Mouse (Mus musculus) kidney, embryonic 16.5 days (tissue): ENCODE measurements at regions not wholly inside any gene's neighbourhood (a gene's known extent, or its start where the extent isn't known, plus 50 kb on each side); places are given as distances from the start of the nearest gene placed in this dataset.

Experiments
- ATAC-seq: fragments of 200-750 bp; cut with Nextera tagmentation; 2 replicates; pipeline ENCODE4 v1.8.0; 2017; ENCODE audit warnings: moderate TSS enrichment; ENCODE audit not compliant: low FRiP score, low TSS enrichment
- H3K27ac ChIP-seq: fragments of 300-500 bp; sonication (generic); 2 replicates; pipeline ENCODE4 v1.5.1; 2014; ENCODE audit warnings: low read length
- H3K27me3 ChIP-seq: fragments of 300-500 bp; sonication (generic); 2 replicates; pipeline ENCODE4 v1.6.1; 2014; ENCODE audit warnings: low read length, control low read depth, mixed read lengths; ENCODE audit not compliant: insufficient read depth
- H3K36me3 ChIP-seq: fragments of 300-500 bp; sonication (generic); 2 replicates; pipeline ENCODE4 v1.6.1; 2014; ENCODE audit warnings: low read length, control low read depth, mixed read lengths; ENCODE audit not compliant: insufficient read depth
- H3K4me1 ChIP-seq: fragments of 300-500 bp; sonication (generic); 2 replicates; pipeline ENCODE4 v1.6.1; 2014; ENCODE audit warnings: low read length, control low read depth, mixed read lengths; ENCODE audit not compliant: insufficient read depth
- H3K4me2 ChIP-seq: fragments of 300-500 bp; sonication (generic); replicated peaks from 2 replicates; pipeline ENCODE4 v1.6.1; 2014; ENCODE audit warnings: low read depth, low read length
- H3K4me3 ChIP-seq: fragments of 300-500 bp; sonication (generic); 2 replicates; pipeline ENCODE4 v1.5.1; 2014; ENCODE audit warnings: mild to moderate bottlenecking, low read length
- H3K9ac ChIP-seq: fragments of 300-500 bp; sonication (generic); replicated peaks from 2 replicates; pipeline ENCODE4 v1.6.1; 2014; ENCODE audit warnings: low read length
- H3K9me3 ChIP-seq: fragments of 300-500 bp; sonication (generic); 2 replicates; pipeline ENCODE4 v1.6.1; 2016; ENCODE audit warnings: low read length, control low read depth
- WGBS: fragments of 180-500 bp; shearing (Covaris S2); extraction: QIAGEN DNeasy Blood & Tissue Kit; methylation state at CpG from one replicate; pipeline ENCODE4 v1.1.7; 2014; 5-methylcytosine and 5-hydroxymethylcytosine counted together

DNA sequence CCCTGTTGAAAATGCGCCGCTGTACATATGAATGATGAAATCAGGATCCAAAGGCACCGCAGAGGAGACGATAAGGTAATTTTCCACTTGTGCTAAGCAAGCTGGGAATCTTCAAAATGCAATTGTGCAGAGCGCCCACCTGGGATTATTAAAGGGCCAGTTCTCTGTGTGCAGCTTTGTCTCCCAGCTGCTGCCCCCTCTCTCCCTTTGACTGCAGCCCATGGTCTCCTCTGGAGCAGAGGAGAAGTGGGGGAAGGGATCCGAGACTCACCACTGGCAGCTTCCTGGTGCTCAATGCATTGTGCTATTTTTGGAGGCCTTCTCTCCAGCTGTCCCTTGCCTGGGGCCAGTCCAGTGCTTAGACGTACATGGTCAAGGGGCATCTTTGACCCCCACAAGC lies 127.1 kb downstream of the Chst1 start:
- H3K9me3 ChIP-seq: no peaks in the 10 kb centered on the region
- WGBS: 75% methylated on average over 7 of the region's 7 CpGs
- no peaks in the 10 kb centered on the region for H3K36me3 ChIP-seq
- H3K9ac ChIP-seq: no peak overlapping the region
- H3K27ac ChIP-seq: no peak overlapping the region
- no peaks in the 10 kb centered on the region for H3K27me3 ChIP-seq
- no peak overlapping the region for H3K4me2 ChIP-seq
- no peak overlapping the region for H3K4me3 ChIP-seq
- H3K4me1 ChIP-seq: peaks cover 8% of the 10 kb centered on the region; the same call in 1 of the 2 replicates
- ATAC-seq: peak; percentile 70

DNA sequence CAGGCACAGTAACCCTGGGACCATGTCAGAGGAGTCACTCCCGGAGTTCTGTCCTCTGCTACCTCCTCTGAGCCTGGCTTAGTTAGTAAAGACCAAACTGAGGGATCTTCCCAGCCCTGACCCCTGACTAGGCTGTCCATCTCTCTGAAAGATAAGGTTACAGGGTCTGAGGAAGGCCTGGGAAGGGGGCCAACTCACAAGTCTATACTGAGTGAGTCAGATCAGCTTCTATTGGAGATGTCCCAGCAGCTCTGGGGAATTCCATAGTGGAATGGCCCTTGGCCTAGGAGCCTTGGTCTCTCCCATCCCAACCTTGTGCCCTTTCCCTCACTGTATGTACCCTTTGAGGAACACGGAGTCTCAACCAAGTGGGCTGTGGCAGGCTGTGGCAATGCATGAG lies 127.7 kb downstream of the Chst1 start:
- H3K27ac ChIP-seq: no peak overlapping the region
- peak; percentile 27; the same call in 1 of the 2 replicates for ATAC-seq
- H3K4me2 ChIP-seq: no peak overlapping the region
- no peak overlapping the region for H3K9ac ChIP-seq
- no peaks in the 10 kb centered on the region for H3K36me3 ChIP-seq
- H3K4me3 ChIP-seq: no peak overlapping the region
- no peaks in the 10 kb centered on the region for H3K9me3 ChIP-seq
- WGBS: 76% methylated on average over 2 of the region's 2 CpGs
- H3K4me1 ChIP-seq: peaks cover 8% of the 10 kb centered on the region; the same call in 1 of the 2 replicates
- no peaks in the 10 kb centered on the region for H3K27me3 ChIP-seq

DNA sequence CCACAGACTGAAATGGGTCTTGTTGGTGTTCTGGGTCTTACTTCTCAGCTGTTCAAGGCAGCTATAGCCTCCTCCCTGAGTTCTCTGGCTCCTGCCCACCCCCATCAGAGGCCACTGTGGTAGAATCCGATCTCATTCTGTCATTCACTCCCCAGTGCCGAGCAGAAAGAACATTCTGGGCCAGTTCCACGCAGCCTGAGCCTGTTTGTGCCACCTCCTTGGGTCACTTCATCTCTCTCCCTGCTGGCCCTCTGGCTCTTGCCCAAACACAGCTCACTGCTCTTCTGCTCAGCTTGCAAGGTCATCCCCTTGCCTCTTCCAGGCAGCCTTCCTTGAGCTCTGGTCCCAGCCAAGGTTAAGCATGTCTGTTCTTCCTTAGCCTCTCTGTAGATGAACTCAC lies 128.9 kb downstream of the Chst1 start:
- no peaks in the 10 kb centered on the region for H3K27me3 ChIP-seq
- no peak overlapping the region for H3K4me2 ChIP-seq
- no peak for ATAC-seq
- H3K9me3 ChIP-seq: no peaks in the 10 kb centered on the region
- H3K4me3 ChIP-seq: no peak overlapping the region
- no peak overlapping the region for H3K27ac ChIP-seq
- H3K36me3 ChIP-seq: no peaks in the 10 kb centered on the region
- no peak overlapping the region for H3K9ac ChIP-seq
- peaks cover 8% of the 10 kb centered on the region; the same call in 1 of the 2 replicates for H3K4me1 ChIP-seq
- WGBS: 60% methylated on average over 3 of the region's 3 CpGs

DNA sequence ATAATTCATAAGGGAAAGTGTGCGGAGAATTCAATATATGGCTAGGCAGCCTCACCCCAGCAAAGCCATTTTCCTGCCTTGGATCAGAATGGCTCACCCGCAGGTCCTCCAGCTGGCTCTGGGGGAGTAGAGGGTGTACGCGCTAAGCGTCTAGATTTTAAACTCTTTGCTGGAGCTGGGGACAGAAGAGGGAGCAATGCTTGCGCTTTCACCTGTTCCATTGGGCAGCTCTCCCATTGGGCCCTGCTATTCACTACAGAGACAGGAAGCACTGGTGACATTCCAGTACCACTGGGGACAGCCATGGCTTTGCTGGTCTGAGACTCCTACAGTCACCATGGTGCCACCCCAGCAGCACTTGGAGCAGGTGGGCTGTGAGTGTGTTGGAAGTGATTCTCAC lies 130.9 kb downstream of the Chst1 start:
- H3K4me2 ChIP-seq: no peak overlapping the region
- no peaks in the 10 kb centered on the region for H3K27me3 ChIP-seq
- no peak overlapping the region for H3K27ac ChIP-seq
- H3K36me3 ChIP-seq: no peaks in the 10 kb centered on the region
- no peaks in the 10 kb centered on the region for H3K9me3 ChIP-seq
- ATAC-seq: no peak
- peaks cover 8% of the 10 kb centered on the region; the same call in 1 of the 2 replicates for H3K4me1 ChIP-seq
- H3K4me3 ChIP-seq: no peak overlapping the region
- no peak overlapping the region for H3K9ac ChIP-seq
- WGBS: 85% methylated on average over 6 of the region's 6 CpGs

DNA sequence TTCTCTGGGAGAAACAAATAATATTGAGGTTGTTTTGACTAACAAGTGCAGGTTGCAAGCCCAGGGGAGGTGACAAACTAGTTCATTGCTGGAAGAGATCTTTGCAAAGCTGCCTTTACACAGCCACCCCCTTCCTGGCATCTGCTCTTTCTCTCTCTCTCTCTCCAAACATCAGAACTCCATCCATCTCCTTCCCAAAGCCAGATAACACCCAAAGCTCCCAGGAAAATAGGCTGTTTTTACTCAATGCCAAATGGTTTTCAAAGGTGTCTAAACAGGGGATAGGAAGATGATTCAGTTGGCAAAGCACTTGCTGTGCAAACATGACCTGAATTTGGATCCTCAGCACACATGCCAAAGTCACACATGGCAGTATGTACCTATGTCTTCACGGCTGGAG lies 133.9 kb downstream of the Chst1 start:
- Histone ChIP-seq H3K27me3 (no peaks in the 10 kb centered on the region), H3K9ac (no peak overlapping the region), H3K36me3 (no peaks in the 10 kb centered on the region), H3K4me2 (no peak overlapping the region), H3K27ac (no peak overlapping the region), H3K4me3 (no peak overlapping the region), H3K9me3 (no peaks in the 10 kb centered on the region), H3K4me1 (no peaks in the 10 kb centered on the region)
- 80% methylated on average over 1 of the region's 1 CpGs for WGBS
- ATAC-seq: no peak

DNA sequence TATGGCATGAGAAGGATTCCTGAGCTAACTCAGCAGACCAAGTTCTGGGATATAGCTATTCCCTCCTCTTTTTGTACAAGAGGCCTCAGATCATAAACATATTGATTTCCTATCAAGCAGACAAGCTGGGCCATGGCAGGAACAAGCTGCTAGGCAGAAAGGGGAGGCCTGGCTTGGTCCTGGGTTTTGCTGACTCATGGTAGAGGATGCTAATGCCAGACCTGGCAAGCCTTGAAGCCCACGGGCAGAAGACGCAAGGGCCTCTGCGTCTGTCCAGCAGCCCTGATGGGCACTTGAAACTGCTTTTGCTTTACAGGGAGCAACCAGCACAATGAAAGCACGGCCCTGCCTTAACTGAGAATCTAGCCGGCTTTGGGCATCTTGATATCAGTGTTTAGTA lies 136.3 kb downstream of the Chst1 start:
- WGBS: 80% methylated on average over 5 of the region's 5 CpGs
- Histone ChIP-seq H3K9me3 (no peaks in the 10 kb centered on the region), H3K4me2 (no peak overlapping the region), H3K9ac (no peak overlapping the region), H3K27ac (no peak overlapping the region), H3K27me3 (no peaks in the 10 kb centered on the region), H3K36me3 (no peaks in the 10 kb centered on the region), H3K4me1 (no peaks in the 10 kb centered on the region), H3K4me3 (no peak overlapping the region)
- ATAC-seq: no peak

DNA sequence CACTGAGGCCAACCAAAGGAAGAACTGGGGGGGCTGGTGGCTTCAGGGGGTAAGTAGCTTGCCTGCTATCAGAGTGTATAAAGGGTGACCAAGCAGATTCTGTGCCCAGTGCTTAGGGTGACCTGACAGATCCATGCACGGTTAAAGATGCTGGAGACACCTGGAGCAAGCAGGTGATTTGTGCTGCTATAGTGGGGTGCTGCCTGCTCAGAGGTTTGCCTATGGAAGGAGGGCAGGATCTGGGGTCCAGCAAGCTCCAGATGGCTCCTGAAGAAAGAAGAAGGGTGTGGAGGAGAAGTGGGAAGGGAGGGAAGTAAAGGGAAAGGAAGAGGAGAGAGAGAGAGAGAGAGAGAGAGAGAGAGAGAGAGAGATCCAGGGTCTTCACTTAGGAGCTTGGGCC lies 137.8 kb downstream of the Chst1 start:
- Histone ChIP-seq H3K27ac (no peak overlapping the region), H3K4me1 (no peaks in the 10 kb centered on the region), H3K27me3 (no peaks in the 10 kb centered on the region), H3K9me3 (no peaks in the 10 kb centered on the region), H3K4me2 (no peak overlapping the region), H3K36me3 (no peaks in the 10 kb centered on the region), H3K9ac (no peak overlapping the region), H3K4me3 (no peak overlapping the region)
- 63% methylated on average over 1 of the region's 1 CpGs for WGBS
- no peak for ATAC-seq

DNA sequence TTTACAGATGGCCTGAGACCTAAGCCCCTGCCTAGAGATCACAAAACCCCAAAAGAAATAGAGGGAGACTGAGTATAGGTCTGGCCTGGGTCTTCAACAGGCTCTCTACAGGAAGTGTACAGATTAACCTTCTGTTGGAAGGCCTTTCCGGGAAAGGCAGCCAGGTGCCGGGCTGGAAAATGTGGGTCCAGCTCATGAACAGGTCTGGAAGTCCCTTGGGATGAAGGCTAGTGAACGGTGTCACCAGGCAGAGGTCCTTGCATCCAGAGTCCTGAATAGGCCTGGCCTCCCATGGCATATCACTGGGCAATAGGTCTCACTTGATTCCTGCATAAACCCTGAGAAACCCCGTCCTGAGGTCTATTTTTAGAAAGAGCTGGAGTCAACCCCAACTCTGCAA lies 140.1 kb downstream of the Chst1 start:
- Histone ChIP-seq H3K36me3 (no peaks in the 10 kb centered on the region), H3K4me3 (no peak overlapping the region), H3K9ac (no peak overlapping the region), H3K4me1 (peaks cover 6% of the 10 kb centered on the region; the same call in 1 of the 2 replicates), H3K9me3 (no peaks in the 10 kb centered on the region), H3K27ac (no peak overlapping the region), H3K27me3 (no peaks in the 10 kb centered on the region), H3K4me2 (no peak overlapping the region)
- 68% methylated on average over 4 of the region's 4 CpGs for WGBS
- ATAC-seq: no peak

DNA sequence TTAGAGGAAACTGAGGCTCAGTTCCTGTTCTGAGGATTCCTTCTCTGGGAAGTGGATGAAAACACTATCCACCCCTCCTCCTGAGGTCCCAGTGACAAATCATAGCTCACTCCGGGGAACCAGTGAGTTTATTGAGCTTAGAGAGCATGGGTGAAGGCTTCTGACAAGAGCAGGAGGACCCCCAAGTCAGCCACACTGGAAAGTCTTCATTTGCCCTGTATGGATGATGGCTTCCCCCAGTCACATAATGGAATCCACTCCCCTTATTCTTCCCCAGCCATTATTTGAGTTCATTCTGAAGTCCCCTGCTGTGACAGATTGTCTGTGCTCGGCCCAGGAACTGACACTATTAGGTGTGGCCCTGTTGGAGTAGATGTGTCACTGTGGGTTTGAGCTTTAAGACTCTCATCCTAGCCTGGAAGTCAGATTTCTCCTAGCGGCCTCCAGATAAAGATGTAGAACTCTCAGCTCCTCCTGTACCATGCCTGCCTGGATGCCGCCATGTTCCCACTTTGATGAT lies 141.3 kb downstream of the Chst1 start:
- Histone ChIP-seq H3K9ac (no peak overlapping the region), H3K4me1 (peaks cover 6% of the 10 kb centered on the region; the same call in 1 of the 2 replicates), H3K4me3 (no peak overlapping the region), H3K27me3 (no peaks in the 10 kb centered on the region), H3K27ac (no peak overlapping the region), H3K4me2 (no peak overlapping the region), H3K9me3 (no peaks in the 10 kb centered on the region), H3K36me3 (no peaks in the 10 kb centered on the region)
- ATAC-seq: no peak
- 90% methylated on average over 4 of the region's 4 CpGs for WGBS

DNA sequence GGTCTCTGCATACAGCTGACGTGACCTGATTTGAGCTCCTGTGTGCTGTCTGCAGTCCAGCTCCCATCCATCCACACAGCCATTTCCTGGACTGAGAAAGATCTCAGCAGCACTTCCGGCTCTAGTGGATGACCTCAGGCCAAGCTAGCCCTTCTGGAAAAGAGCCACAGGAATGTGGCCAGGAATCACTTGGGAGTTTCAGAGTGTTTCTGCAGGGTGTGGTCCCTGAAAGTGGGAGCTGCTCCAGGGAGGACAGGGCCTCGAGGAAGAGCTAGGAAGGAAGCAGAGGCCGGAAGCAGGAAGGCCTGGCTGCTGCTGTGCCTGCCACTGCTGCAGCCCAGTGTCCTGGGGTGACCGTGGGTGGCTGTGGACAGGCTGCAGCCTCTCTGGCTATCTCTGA lies 142.5 kb downstream of the Chst1 start:
- peak; percentile 89 for ATAC-seq
- no peak overlapping the region for H3K4me2 ChIP-seq

More for the DNA sequence above, 142.5 kb downstream of the Chst1 start:
- peak overlapping the region; percentile 85 for H3K27ac ChIP-seq
- H3K27me3 ChIP-seq: no peaks in the 10 kb centered on the region
- no peak overlapping the region for H3K4me3 ChIP-seq
- peaks cover 6% of the 10 kb centered on the region; the same call in 1 of the 2 replicates for H3K4me1 ChIP-seq
- H3K9me3 ChIP-seq: no peaks in the 10 kb centered on the region
- no peak overlapping the region for H3K9ac ChIP-seq
- 33% methylated on average over 5 of the region's 5 CpGs for WGBS
- no peaks in the 10 kb centered on the region for H3K36me3 ChIP-seq
